Mouse (Mus musculus) gastrocnemius, postnatal 14 days (tissue): Measurements from ENCODE around the gene Ttc8. TPM values are rescaled to one million over a fixed set of nuclear protein-coding genes. Genes with fewer than 3 reads are reported as not detected.

ENCODE experiments used
- DNase-seq: peaks from one replicate; pipeline ENCODE4 v3.0.0; 2021; ENCODE audit warnings: mixed read lengths
- intact Hi-C: fragments of 180-260 bp; cut with DNase I; formaldehyde crosslinking; loops from one replicate; pipeline ENCODE4 v1.15.1; 2025; ENCODE audit warnings: low total_unique reads
- total RNA-seq, 2 experiments: library from RNA; stranded (reverse); gene quantifications; 2 replicates each; pipeline ENCODE4 v1.2.3; 2021

Ttc8 gene
- total RNA-seq, 2 experiments from 2014 or later: 8.8 to 9.1 TPM

- intact Hi-C loops: no loop called here
- no peak for DNase-seq
Measured at GRCm38 (mm10) chr12:99011161-99011861, 90.9 kb downstream of the Ttc8 start.

DNA sequence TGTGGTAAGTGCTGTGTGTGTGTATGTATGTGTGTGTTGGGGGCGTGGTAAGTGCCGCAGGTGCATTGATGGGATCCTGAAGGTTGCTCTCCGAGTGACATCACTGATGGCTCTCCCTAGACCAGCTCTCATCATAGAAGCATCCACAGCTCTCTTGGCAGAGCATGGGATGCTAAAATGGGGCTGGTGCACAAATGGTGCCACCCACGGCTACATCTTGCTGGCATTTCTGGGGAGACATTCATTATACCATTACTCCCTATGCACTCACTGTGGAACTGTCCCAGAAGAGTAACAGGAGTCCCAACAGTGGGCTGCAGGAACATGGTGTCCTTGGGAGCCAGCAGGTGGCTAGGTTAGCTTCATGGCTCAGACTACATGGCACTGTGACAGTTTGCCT is 95.5 kb downstream of the Ttc8 start:
- DNase-seq: no peak
- intact Hi-C loops: no loop called here

GRCm38 (mm10) chr12:99024430-99024960 is 104.1 kb downstream of the Ttc8 start:
- DNase-seq: no peak
- intact Hi-C loops: no loop called here

DNA sequence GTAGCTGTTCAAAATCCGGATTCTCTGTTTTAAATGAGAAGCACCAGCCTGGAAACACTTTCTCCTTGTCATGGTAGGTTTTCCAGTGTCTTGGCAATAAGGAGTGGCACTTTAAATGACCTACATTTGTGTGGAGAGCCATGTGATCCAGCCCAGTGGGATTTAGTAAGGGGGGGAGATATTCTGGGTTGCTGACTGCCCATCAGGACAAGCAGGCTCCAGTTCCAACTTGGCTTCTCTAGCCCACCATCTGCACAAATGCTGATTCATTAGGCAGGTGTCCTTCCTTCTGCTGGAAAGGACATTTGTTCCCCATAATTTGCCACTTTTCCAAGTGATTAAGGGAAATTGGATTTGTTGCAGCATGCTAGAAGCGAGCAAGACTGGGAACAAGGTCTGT is 105.9 kb downstream of the Ttc8 start:
- DNase-seq: peak; percentile 40
- intact Hi-C loops: no loop called here

DNA sequence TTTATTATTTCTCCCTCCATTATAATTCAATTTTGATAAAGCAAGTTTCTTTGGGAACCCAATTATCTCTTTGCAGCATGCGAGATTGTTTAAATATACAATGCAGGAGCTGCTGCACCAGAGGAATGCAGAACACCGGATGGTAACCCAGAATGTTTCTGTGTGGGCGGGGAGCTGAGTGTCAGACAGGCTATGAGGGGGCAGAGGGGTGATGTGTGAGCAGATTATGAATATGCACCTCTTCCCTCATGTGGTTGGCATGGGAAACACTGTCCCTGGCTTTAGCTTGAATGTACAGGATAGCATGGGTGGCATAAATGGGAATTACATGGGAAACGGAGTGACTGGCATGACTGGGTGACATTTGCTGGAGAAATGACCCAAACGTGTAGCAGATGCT is 108.3 kb downstream of the Ttc8 start:
- intact Hi-C loops: no loop called here
- no peak for DNase-seq

DNA sequence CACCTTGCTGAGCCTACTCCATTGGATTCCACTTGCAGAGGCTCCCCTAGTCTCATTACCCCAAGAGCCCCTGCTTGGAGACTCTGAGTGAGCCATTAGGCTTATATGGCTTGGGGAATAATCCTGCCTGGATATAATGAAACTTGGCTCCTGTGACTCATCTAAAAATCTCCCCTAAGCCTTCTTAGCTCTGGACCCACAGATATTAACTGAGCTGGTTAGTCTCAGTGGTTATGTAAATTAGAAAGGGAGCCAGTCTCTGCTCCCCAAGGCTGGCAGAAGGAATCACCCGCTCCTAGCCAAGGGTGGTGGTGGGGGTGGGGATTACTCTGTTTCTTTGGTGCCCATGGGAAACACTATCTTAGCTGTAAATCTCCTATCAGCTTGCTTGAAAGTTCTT is 109.6 kb downstream of the Ttc8 start:
- intact Hi-C loops: no loop called here
- DNase-seq: no peak

Other genes starting within 250 kb of the Ttc8 start
- 10 to 100 TPM; 20.4 to 28.1 TPM for gene Ptpn21, start 183.2 kb upstream of the Ttc8 start, total RNA-seq
- 10 to 100 TPM; 39.7 to 41.8 TPM for gene Zc3h14, start 173.6 kb upstream of the Ttc8 start, total RNA-seq
- 1 to 10 TPM; 1.3 to 1.7 TPM for gene Eml5, start 19.1 kb upstream of the Ttc8 start, total RNA-seq